Mouse (Mus musculus): ENCODE measurements around the gene Dennd5b. TPM values are rescaled to one million over a fixed set of nuclear protein-coding genes. Genes with fewer than 3 reads are reported as not detected.

Gene Dennd5b
- total RNA-seq, 1 experiment: 11.5 TPM

DNA sequence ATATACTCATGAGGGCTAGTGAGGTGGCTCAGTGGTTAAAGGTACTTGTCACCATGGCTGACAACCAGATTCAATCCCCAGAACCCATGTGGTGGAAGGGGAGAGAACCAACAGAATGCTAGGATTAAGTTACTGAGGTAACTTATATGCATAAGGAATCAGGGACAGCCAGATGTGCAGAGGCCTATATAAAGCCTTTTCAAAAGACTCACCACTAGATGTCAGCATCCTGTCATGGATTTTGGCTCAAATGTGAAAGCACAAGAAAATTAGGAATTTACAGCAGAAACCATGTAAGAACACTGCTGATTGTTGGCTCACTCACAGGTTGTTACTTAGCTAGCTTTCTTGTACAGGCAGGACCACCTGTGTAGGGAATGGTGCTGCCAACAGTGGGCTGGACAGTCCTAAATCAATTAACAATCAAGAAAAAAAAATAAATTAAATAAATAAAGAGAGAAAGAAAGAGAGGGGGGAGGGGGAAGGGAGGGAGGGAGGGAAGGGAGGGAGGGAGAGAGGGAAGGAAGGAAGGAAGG lies 90.6 kb downstream of the Dennd5b start:
- H3K36me3 ChIP-seq (ENCODE audit: control insufficient read depth, insufficient read depth, low read length, poor library complexity, severe bottlenecking): no peaks in the 10 kb centered on the region
- in situ Hi-C loops (cut with MboI; ENCODE audit: low sequenced_read_pairs in 2 of 2, unreplicated experiment in 2 of 2): loop anchor here in 1 of 2 experiments (10.0 kb wide), 1 partner anchor 104 kb away; no protein-coding TSS in a partner anchor

DNA sequence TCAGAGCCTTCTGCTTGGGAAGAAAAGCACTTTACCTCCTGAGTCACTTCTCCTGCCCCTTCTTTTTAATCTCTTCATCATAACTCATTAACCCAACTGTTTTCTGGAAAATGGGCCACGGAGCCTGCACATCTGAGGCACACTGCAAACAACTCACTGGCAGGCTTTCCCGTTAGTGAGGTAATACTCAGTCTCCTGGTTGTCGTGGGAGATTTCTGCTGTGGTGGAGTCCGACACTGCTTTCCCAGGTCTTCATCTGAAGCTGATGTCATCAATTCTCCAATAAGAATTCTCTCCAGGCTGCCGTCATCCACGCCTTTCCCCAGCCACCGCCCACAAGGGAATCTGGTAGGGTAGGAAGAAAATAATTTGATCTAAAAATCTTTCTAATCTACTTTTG lies 96.5 kb downstream of the Dennd5b start:
- H3K4me1 ChIP-seq (ENCODE audit: control insufficient read depth in 2 of 2, insufficient read depth in 2 of 2, low read length in 2 of 2, poor library complexity in 1 of 2): no peaks in the 10 kb centered on the region
- TF ChIP-seq HCFC1 (IDR thresholded peaks at IDR 0.05; ENCODE audit: borderline replicate concordance, insufficient read depth, low read length) (no peak), ZC3H11A (IDR thresholded peaks at IDR 0.05; ENCODE audit: borderline replicate concordance, low read depth, low read length) (no peak)
- no peak overlapping the region for H3K9ac ChIP-seq (ENCODE audit: insufficient read depth, low read depth, low read length, poor library complexity, severe bottlenecking)
- no peak overlapping the region for H3K4me3 ChIP-seq (ENCODE audit: insufficient read depth in 1 of 2, low read depth in 1 of 2, low read length in 2 of 2, poor library complexity in 1 of 2, severe bottlenecking in 1 of 2)
- in situ Hi-C loops (cut with MboI; ENCODE audit: low sequenced_read_pairs in 2 of 2, unreplicated experiment in 2 of 2): no loop called here
- H3K27ac ChIP-seq (ENCODE audit: insufficient read depth, low read depth, low read length, poor library complexity, severe bottlenecking): no peak overlapping the region
- no peaks in the 10 kb centered on the region for H3K36me3 ChIP-seq (ENCODE audit: control insufficient read depth, insufficient read depth, low read length, poor library complexity, severe bottlenecking)
- DNase-seq (ENCODE audit: low read depth, low spot score): no peak
- no peaks in the 10 kb centered on the region for H3K9me3 ChIP-seq (ENCODE audit: control insufficient read depth, insufficient read depth, low read depth, low read length)

More for the DNA sequence above, 90.6 kb downstream of the Dennd5b start:
- no peaks in the 10 kb centered on the region for H3K9me3 ChIP-seq (ENCODE audit: control insufficient read depth, insufficient read depth, low read depth, low read length)
- H3K27ac ChIP-seq (ENCODE audit: insufficient read depth, low read depth, low read length, poor library complexity, severe bottlenecking): no peak overlapping the region
- H3K4me1 ChIP-seq (ENCODE audit: control insufficient read depth in 2 of 2, insufficient read depth in 2 of 2, low read length in 2 of 2, poor library complexity in 1 of 2): no peaks in the 10 kb centered on the region
- no peak for DNase-seq (ENCODE audit: low read depth, low spot score)
- H3K4me3 ChIP-seq (ENCODE audit: insufficient read depth in 1 of 2, low read depth in 1 of 2, low read length in 2 of 2, poor library complexity in 1 of 2, severe bottlenecking in 1 of 2): no peak overlapping the region
- peak; percentile 57; the same call in 1 of the 2 replicates for TF ChIP-seq ZC3H11A (IDR thresholded peaks at IDR 0.05; ENCODE audit: borderline replicate concordance, low read depth, low read length)
- no peak for TF ChIP-seq CHD2 (IDR thresholded peaks at IDR 0.05; ENCODE audit: low read depth, low read length)
- H3K9ac ChIP-seq (ENCODE audit: insufficient read depth, low read depth, low read length, poor library complexity, severe bottlenecking): no peak overlapping the region

DNA sequence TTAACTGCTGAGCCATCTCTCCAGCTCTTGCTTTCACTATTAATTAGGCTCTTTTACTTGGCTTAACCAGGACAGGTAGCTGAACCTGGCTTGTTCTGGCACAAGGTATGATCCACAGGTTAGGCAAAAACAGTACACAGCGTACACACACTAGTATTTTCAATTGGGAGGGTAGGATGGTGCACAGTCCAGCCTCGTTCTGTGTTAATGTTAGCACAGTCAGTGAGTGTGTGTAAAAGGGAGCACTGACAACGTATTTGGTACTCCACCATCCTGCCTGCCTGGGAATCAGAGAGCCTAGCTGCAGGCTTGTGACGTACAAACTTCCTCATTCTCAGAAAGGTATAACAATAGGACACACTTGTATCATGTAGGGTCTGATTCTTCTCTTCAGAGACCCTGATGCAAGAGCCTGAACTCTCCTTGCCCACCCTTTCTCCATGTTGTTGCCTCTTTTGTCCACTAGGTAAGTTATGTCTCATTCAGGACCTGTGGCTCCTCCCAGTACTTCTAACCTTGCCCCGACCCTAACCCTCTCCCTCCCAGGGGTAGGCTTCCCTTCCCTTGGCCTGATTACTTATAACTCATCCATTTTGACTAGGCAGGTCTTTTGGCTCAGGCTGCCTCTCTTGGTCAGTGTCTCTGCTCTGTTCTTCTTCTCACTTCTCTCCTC lies 107.0 kb downstream of the Dennd5b start:
- H3K36me3 ChIP-seq (ENCODE audit: control insufficient read depth, insufficient read depth, low read length, poor library complexity, severe bottlenecking): no peaks in the 10 kb centered on the region
- no peak for TF ChIP-seq MAFK (IDR thresholded peaks at IDR 0.05; ENCODE audit: insufficient read depth, low read depth, low read length)
- TF ChIP-seq ZC3H11A (IDR thresholded peaks at IDR 0.05; ENCODE audit: borderline replicate concordance, low read depth, low read length): no peak
- 0 out of 2 replicates have a peak, but pooled peaks have one; percentile 11 for TF ChIP-seq ZNF384 (IDR thresholded peaks at IDR 0.05; ENCODE audit: low read depth, low read length)
- TF ChIP-seq CHD2 (IDR thresholded peaks at IDR 0.05; ENCODE audit: low read depth, low read length): no peak
- no peak overlapping the region for H3K4me3 ChIP-seq (ENCODE audit: insufficient read depth in 1 of 2, low read depth in 1 of 2, low read length in 2 of 2, poor library complexity in 1 of 2, severe bottlenecking in 1 of 2)
- H3K9ac ChIP-seq (ENCODE audit: insufficient read depth, low read depth, low read length, poor library complexity, severe bottlenecking): peak overlapping the region; percentile 18; the same call in 1 of the 2 replicates
- DNase-seq (ENCODE audit: low read depth, low spot score): no peak
- H3K4me1 ChIP-seq (ENCODE audit: control insufficient read depth in 2 of 2, insufficient read depth in 2 of 2, low read length in 2 of 2, poor library complexity in 1 of 2): peaks cover 6 to 23% of the 10 kb centered on the region in 2 experiments; a peak in 3 of 4 replicates
- in situ Hi-C loops (cut with MboI; ENCODE audit: low sequenced_read_pairs in 2 of 2, unreplicated experiment in 2 of 2): no loop called here
- H3K9me3 ChIP-seq (ENCODE audit: control insufficient read depth, insufficient read depth, low read depth, low read length): no peaks in the 10 kb centered on the region
- H3K27ac ChIP-seq (ENCODE audit: insufficient read depth, low read depth, low read length, poor library complexity, severe bottlenecking): peak overlapping the region; percentile 63

DNA sequence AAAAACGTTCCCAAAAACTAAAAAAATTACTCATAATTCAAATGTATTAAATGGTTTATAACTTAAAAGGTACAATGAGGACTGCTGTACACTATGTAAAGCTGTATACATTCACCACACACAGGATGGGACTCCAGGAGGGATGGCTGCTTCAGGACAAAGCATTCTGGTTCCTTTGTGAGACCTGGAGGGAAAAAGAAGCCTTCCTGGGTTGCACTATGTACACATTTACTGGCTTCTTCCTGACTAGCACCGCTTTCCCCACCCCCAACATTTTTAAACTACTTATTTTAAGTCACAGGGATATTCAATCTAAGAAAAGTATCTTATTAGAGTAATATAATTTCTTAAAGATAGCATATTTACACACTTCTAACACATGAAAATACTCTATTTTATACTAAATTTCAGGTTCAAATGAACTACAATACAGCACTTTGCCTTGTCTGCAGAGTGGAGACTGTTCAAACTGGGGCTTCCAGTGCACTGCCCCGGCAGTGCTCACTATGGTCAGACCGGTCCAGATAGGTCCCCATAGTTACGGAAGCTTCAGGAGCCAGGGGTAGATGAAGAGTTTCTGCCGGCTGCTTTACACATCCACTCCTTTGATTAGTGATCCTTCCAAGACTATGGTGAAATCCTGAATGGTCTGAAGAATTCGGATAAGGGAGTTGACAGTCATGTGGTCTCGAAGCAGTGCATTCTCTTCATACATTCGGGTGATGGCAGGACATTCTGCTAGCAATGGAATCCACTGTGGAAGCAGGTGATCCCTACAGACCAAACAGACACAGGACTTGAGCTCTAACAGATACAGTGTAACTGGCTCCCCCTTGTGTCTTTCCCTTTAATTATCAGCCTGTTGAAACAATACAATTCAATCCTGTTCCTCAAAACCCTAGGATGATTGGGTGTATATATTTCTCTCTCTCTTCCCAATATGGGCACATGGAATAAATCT lies 108.1 kb downstream of the Dennd5b start:
- Histone ChIP-seq H3K27ac (ENCODE audit: insufficient read depth, low read depth, low read length, poor library complexity, severe bottlenecking) (peak overlapping the region; percentile 97), H3K4me3 (ENCODE audit: insufficient read depth in 1 of 2, low read depth in 1 of 2, low read length in 2 of 2, poor library complexity in 1 of 2, severe bottlenecking in 1 of 2) (peak overlapping the region; percentile 67 to 75), H3K9me3 (ENCODE audit: control insufficient read depth, insufficient read depth, low read depth, low read length) (no peaks in the 10 kb centered on the region), H3K9ac (ENCODE audit: insufficient read depth, low read depth, low read length, poor library complexity, severe bottlenecking) (peak overlapping the region; percentile 94), H3K4me1 (ENCODE audit: control insufficient read depth in 2 of 2, insufficient read depth in 2 of 2, low read length in 2 of 2, poor library complexity in 1 of 2) (peaks cover 6 to 25% of the 10 kb centered on the region in 2 experiments; a peak in 3 of 4 replicates), H3K36me3 (ENCODE audit: control insufficient read depth, insufficient read depth, low read length, poor library complexity, severe bottlenecking) (no peaks in the 10 kb centered on the region)
- DNase-seq (ENCODE audit: low read depth, low spot score): peak; percentile 83
- in situ Hi-C loops (cut with MboI; ENCODE audit: low sequenced_read_pairs in 2 of 2, unreplicated experiment in 2 of 2): no loop called here
- no peak for TF ChIP-seq HCFC1 (IDR thresholded peaks at IDR 0.05; ENCODE audit: borderline replicate concordance, insufficient read depth, low read length)
- 0 out of 2 replicates have a peak, but pooled peaks have one; percentile 21 for TF ChIP-seq ZNF384 (IDR thresholded peaks at IDR 0.05; ENCODE audit: low read depth, low read length)
- TF ChIP-seq CHD2 (IDR thresholded peaks at IDR 0.05; ENCODE audit: low read depth, low read length): 0 out of 2 replicates have a peak, but pooled peaks have one; percentile 12
- peak; percentile 64; the same call in 1 of the 2 replicates for TF ChIP-seq ZC3H11A (IDR thresholded peaks at IDR 0.05; ENCODE audit: borderline replicate concordance, low read depth, low read length)
